Mouse (Mus musculus): Measurements from ENCODE around the gene Myh11.

The Myh11 gene

GRCm38 (mm10) chr16:14291223-14291622 lies at the start of gene Myh11:
TSS of gene Myh11 (minus strand) at chr16:14291372.
- in situ Hi-C loops (cut with MboI, MseI) = no loop called here

DNA sequence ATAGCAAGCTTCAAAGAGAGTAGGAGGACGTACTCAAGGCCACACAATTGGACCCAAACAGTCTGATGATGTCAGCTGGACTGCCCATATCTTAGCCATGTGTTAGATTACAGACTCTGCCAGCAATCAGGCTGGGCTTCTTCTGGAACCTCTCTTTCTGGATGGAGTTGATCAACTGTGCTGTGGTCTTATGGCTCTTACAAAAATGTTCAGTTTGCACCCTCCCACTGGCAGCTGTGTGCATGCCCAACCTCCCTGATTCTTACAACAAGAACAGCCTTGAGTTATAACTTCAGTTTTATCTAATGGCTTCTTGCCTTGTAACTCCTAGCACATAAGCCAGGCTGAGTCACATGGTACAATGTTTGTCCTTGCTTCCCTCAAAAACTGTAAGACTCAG lies 37.0 kb upstream of the Myh11 start:
- in situ Hi-C loops (cut with MboI, MseI) = no loop called here

- in situ Hi-C loops (cut with MboI, MseI) = loop anchor here (5.0 kb wide), 1 partner anchor 42 kb away; the partner anchor contains the start of gene Abcc1
Observed at GRCm38 (mm10) chr16:14320494-14320893, 29.3 kb upstream of the Myh11 start.

DNA sequence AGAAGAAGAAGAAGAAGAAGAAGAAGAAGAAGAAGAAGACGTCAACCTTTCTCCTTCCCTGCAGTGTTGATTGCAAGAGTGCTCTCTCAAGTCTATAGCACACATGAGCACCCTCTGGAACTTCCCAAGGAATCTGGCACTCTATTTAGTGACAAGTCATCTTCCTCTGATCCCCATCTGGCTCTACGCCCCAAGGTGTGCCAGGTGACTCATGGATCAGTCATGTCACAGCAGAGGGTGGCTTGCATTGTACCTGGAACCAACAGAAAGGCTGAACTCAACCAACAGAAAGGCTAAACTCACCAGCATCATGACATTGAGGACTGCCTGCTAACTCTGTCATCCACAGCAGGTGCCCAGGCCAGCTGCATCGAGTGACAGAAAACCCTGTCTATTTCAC lies 28.5 kb upstream of the Myh11 start:
- in situ Hi-C loops (cut with MboI, MseI) = loop anchor here (5.0 to 10.0 kb wide), 2 partner anchors 43 to 1545 kb away; partner anchors contain the start of genes Abcc1 and Mzt2

GRCm38 (mm10) chr16:14316884-14317876 lies 26.0 kb upstream of the Myh11 start, which contains the start of gene Fopnl:
TSS of gene Fopnl (minus strand) at chr16:14317405.
- in situ Hi-C loops (cut with MboI, MseI) = loop anchor here (10.0 kb wide), 1 partner anchor 1548 kb away; the partner anchor contains the start of gene Mzt2

DNA sequence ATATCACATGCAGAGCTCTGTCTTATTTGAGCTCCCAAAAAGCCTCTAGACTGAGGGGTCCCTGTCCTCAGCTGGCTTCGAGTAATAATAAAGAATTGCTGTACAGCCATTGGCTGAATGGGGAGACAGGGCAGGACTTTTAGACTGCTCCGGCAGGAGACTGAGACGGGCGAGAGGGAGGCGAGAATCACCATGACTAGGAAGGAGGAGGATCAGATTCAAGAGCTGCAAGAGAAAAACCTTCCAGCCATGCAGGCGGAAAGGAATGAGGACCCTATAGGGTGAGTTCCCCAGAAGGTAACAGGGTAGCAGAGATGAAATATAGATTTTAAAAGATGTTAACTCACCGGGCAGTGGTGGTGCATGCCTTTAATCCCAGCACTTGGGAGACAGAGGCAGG lies 21.7 kb upstream of the Myh11 start:
- in situ Hi-C loops (cut with MboI, MseI) = loop anchor here (10.0 kb wide), 1 partner anchor 1552 kb away; the partner anchor contains the start of gene Mzt2

- in situ Hi-C loops (cut with MboI, MseI) = loop anchor here (10.0 kb wide), 1 partner anchor 1553 kb away; the partner anchor contains the start of gene Mzt2
Observed at GRCm38 (mm10) chr16:14311371-14311770, 20.2 kb upstream of the Myh11 start.

GRCm38 (mm10) chr16:14309833-14310232 lies 18.7 kb upstream of the Myh11 start:
- in situ Hi-C loops (cut with MboI, MseI) = loop anchor here (10.0 kb wide), 1 partner anchor 1555 kb away; the partner anchor contains the start of gene Mzt2

GRCm38 (mm10) chr16:14308245-14309073 lies 17.3 kb upstream of the Myh11 start:
- in situ Hi-C loops (cut with MboI, MseI) = no loop called here

DNA sequence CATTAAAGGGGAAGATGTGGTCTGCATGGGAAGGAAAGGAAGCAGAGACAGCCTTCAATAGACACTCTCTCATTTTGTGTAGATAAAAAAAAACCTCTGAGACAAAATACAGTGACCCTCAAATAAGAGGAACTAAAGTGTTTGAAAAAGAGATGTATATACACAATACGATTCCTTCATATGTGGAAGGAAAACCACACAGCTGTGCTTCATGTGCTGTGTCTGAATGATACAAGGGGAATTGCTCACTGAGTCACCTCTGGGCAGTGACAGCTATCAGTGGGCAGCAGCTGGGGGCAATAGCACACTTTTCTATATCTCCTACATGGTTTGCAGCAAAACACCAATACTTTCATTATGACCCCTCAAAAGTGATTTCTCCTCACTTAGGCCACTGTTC lies 16.2 kb upstream of the Myh11 start:
- in situ Hi-C loops (cut with MboI, MseI) = no loop called here

DNA sequence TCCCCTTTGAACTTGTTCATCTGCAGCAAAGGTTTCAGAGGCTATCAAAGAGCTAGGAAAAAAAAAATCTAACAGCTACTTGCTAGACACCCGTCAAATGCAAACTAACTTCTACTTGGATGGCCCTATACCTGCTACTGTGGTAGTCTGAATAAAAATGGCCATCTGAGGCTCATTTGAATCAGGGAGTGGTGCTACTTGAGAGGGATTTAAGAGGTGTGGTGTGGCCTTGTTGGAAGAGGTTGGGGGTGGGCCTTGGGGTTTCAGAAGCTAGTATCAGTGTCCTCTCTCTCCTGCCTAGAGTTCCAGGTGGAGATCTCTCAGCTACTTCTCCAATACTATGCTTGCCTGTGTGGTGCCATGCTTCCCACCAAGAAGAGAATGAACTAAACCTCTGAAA lies 15.3 kb upstream of the Myh11 start:
- in situ Hi-C loops (cut with MboI, MseI) = no loop called here

- in situ Hi-C loops (cut with MboI, MseI) = no loop called here
Observed at GRCm38 (mm10) chr16:14304791-14305190, 13.6 kb upstream of the Myh11 start.

DNA sequence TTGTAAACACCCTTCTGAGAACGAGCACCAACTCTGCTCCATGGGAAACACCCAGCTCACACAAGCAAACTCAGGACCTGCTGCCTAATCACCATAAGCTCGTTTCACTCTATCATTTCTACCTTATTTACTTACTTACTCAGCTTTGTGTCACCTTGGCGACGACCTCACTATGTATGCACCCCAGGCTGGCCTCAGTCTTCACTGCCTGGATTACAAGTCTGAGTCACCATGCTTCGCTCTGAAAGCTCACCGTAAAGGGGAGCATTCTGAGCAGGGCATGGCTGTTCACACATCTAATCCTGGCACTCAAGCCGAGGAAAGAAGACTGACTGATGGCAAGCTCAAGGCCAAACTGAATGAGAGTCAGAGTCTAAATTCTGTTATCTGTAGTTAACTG lies 12.5 kb upstream of the Myh11 start:
- in situ Hi-C loops (cut with MboI, MseI) = no loop called here

DNA sequence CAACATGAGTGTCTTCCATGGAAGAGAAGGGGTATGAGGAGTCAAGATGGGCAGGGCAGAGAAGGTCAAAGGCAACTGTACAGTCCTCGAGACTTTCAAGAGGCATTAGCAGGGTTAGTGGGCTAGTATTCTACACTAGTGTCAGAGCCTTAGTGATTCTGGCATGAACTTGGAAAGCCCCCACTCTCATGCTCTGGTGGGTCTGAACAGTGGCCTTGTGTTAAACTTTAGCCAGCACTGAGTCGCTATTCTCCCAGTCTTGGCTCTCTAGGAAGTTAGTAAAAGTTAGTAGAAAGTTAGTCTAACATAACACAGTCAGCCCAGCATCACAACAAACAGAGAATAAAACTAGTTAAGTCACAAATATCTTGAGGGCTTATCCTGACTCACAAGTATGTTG lies 12.0 kb upstream of the Myh11 start:
- in situ Hi-C loops (cut with MboI, MseI) = no loop called here

DNA sequence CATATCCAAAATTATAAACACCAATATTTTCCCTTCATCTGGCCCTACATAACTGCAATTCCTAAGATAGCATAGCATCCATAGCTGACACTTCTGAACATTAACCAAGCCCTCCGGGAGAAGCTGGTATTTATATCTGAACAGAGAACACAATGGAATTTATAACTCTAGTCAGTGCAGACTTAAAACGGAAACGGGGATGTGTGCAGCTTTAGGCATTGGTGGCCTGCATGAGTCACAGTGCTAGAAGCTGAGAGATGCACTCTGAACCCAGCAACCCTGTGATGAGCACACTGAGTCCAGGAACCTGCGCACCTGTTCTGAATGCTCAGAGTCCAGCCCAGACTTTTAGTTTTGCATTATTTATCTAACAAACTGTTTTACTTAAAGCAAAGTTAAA lies 7.3 kb upstream of the Myh11 start:
- in situ Hi-C loops (cut with MboI, MseI) = no loop called here

GRCm38 (mm10) chr16:14297746-14298145 lies 6.6 kb upstream of the Myh11 start:
- in situ Hi-C loops (cut with MboI, MseI) = no loop called here

DNA sequence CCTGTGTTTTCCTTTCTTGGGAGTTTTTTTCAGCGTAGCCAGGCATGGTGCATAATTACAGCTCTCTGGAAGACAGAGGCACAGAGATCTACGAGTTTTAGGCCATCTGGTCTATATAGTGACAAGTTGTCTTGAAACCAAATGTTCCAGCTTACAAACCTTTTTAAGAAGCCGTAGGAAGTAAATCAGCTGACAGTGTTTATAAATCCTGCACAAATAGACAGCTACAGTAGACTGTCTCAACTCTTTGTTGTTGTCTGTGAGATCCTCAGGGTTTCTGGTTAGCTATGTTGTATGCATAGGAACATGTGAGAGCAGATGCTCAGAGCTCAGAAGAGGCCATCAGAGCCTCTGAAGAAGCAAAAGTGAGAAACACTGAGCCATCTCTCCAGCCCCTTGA lies 6.0 kb upstream of the Myh11 start:
- in situ Hi-C loops (cut with MboI, MseI) = no loop called here

DNA sequence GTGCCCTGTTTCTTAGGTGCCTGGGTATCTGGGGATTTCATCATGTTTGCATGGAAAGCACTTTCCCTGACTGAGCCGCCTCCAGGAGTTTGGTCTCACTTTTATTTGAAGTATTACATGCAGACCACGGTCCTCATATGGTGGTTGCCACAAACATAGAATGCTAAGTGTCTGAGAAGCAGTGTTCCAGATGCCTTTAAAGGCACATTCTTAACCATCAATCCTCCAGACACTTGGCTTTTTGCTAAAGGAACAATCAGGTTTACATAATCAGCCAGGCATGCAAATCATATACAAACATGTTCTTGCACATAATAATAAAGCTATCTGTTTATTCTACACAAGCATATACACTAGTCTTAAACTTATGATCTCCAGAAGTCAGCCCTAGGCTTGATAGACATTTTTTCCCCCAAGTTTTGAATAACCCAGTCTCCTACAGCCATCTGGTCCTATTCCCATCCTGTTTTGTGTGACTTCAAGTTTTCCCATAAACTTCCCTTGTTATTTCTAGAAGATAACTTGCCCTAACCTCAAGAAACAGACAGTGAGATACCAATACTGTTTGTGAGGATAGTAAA lies 5.5 kb upstream of the Myh11 start:
- in situ Hi-C loops (cut with MboI, MseI) = no loop called here

DNA sequence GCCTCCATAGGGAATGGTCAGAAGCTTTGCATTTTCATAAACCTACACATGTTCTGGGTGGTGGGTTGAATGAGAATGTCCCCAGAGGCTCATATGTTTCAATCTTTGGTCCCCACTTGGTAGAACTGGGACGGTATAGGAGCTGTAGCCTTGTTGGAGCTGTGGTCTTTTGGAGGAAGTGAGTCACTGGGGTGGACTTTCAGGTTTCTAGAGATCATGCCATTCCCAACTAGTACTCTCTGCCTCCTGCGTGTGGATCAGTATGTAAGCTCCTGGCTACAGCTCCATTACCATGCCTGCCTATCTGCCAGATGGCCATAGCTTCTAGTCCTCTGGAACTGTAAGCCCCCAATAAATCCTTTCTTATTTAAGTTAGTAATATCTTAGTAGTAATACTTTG lies 4.1 kb upstream of the Myh11 start:
- in situ Hi-C loops (cut with MboI, MseI) = no loop called here

- in situ Hi-C loops (cut with MboI, MseI) = no loop called here
Observed at GRCm38 (mm10) chr16:14292205-14293199, 1.3 kb upstream of the Myh11 start.
